Mouse (Mus musculus): Measurements from ENCODE around the gene Ndufaf7.

The Ndufaf7 gene

GRCm38 (mm10) chr17:78966092-78966883 lies 29.4 kb downstream of the Ndufaf7 start:
- no peak for DNase-seq

GRCm38 (mm10) chr17:78968500-78968899 lies 31.6 kb downstream of the Ndufaf7 start:
- no peak for DNase-seq

GRCm38 (mm10) chr17:78983166-78983565 lies 46.2 kb downstream of the Ndufaf7 start:
- DNase-seq, result no peak

GRCm38 (mm10) chr17:78983736-78984135 lies 46.8 kb downstream of the Ndufaf7 start:
- no peak for DNase-seq

- peak; percentile 22 for DNase-seq
Measured at GRCm38 (mm10) chr17:78989015-78989414, 52.1 kb downstream of the Ndufaf7 start.

- no peak for DNase-seq
Measured at GRCm38 (mm10) chr17:78991549-78991948, 54.6 kb downstream of the Ndufaf7 start.

GRCm38 (mm10) chr17:78992303-78993027 lies 55.5 kb downstream of the Ndufaf7 start:
- DNase-seq, result no peak

- no peak for DNase-seq
Measured at GRCm38 (mm10) chr17:78993670-78994069, 56.7 kb downstream of the Ndufaf7 start.

GRCm38 (mm10) chr17:78994382-78994781 lies 57.4 kb downstream of the Ndufaf7 start:
- DNase-seq, result no peak

- no peak for DNase-seq
Measured at GRCm38 (mm10) chr17:78994931-78995820, 58.2 kb downstream of the Ndufaf7 start.

Measured in kidney, postnatal 10 days (tissue).